Mouse (Mus musculus) thymus, postnatal 25 days (tissue): ENCODE data around the gene Papln.

Experiments used
- DNase-seq: peaks from one replicate; pipeline ENCODE4 v3.0.0; 2022

Papln gene

GRCm38 (mm10) chr12:83841409-83842190, 78.2 kb downstream of the Papln start:
- DNase-seq = no peak
